Mouse (Mus musculus): Measurements from ENCODE around the gene Tfpi2.

Tfpi2 gene

GRCm38 (mm10) chr6:3988750-3989149 lies at the start of gene Tfpi2:
Gene Tfpi2 (minus strand): TSS chr6:3988919.
- in situ Hi-C loops (cut with MboI, MseI), result no loop called here

- in situ Hi-C loops (cut with MboI, MseI), result no loop called here
Measured at GRCm38 (mm10) chr6:4030956-4031355, 42.2 kb upstream of the Tfpi2 start.

GRCm38 (mm10) chr6:4026367-4026766 lies 37.6 kb upstream of the Tfpi2 start:
- in situ Hi-C loops (cut with MboI, MseI), result no loop called here

GRCm38 (mm10) chr6:4022645-4023044 lies 33.9 kb upstream of the Tfpi2 start:
- in situ Hi-C loops (cut with MboI, MseI), result no loop called here

GRCm38 (mm10) chr6:4009548-4009947 lies 20.8 kb upstream of the Tfpi2 start:
- in situ Hi-C loops (cut with MboI, MseI), result no loop called here

GRCm38 (mm10) chr6:4008501-4009040 lies 19.9 kb upstream of the Tfpi2 start:
- in situ Hi-C loops (cut with MboI, MseI), result no loop called here

GRCm38 (mm10) chr6:4004808-4005207 lies 16.1 kb upstream of the Tfpi2 start:
- in situ Hi-C loops (cut with MboI, MseI), result no loop called here

GRCm38 (mm10) chr6:4003890-4004306 lies 15.2 kb upstream of the Tfpi2 start, which contains the start of gene Gng11:
Gene Gng11 (plus strand): TSS chr6:4003904.
- in situ Hi-C loops (cut with MboI, MseI), result no loop called here

GRCm38 (mm10) chr6:4003445-4003844 lies 14.7 kb upstream of the Tfpi2 start:
- in situ Hi-C loops (cut with MboI, MseI), result no loop called here

- in situ Hi-C loops (cut with MboI, MseI), result no loop called here
Measured at GRCm38 (mm10) chr6:4000716-4001115, 12.0 kb upstream of the Tfpi2 start.

GRCm38 (mm10) chr6:3999296-3999695 lies 10.6 kb upstream of the Tfpi2 start:
- in situ Hi-C loops (cut with MboI, MseI), result no loop called here

- in situ Hi-C loops (cut with MboI, MseI), result no loop called here
Measured at GRCm38 (mm10) chr6:3998089-3998488, 9.4 kb upstream of the Tfpi2 start.

GRCm38 (mm10) chr6:3993492-3993891 lies 4.8 kb upstream of the Tfpi2 start, which contains the start of gene Gngt1:
Gene Gngt1 (plus strand): TSS chr6:3993792.
- in situ Hi-C loops (cut with MboI, MseI), result no loop called here

GRCm38 (mm10) chr6:3982661-3983284 lies 5.9 kb downstream of the Tfpi2 start:
- in situ Hi-C loops (cut with MboI, MseI), result no loop called here

GRCm38 (mm10) chr6:3973679-3974078 lies 15.0 kb downstream of the Tfpi2 start:
- in situ Hi-C loops (cut with MboI, MseI), result no loop called here

- in situ Hi-C loops (cut with MboI, MseI), result no loop called here
Measured at GRCm38 (mm10) chr6:3967676-3968626, 20.8 kb downstream of the Tfpi2 start.

GRCm38 (mm10) chr6:3954969-3955368 lies 33.8 kb downstream of the Tfpi2 start:
- in situ Hi-C loops (cut with MboI, MseI), result no loop called here

GRCm38 (mm10) chr6:3936140-3936714 lies 52.5 kb downstream of the Tfpi2 start:
- in situ Hi-C loops (cut with MboI, MseI), result no loop called here

GRCm38 (mm10) chr6:3935606-3936005 lies 53.1 kb downstream of the Tfpi2 start:
- in situ Hi-C loops (cut with MboI, MseI), result no loop called here

- in situ Hi-C loops (cut with MboI, MseI), result no loop called here
Measured at GRCm38 (mm10) chr6:3935048-3935447, 53.7 kb downstream of the Tfpi2 start.

GRCm38 (mm10) chr6:3926140-3926539 lies 62.6 kb downstream of the Tfpi2 start:
- in situ Hi-C loops (cut with MboI, MseI), result no loop called here

GRCm38 (mm10) chr6:3922870-3923269 lies 65.8 kb downstream of the Tfpi2 start:
- in situ Hi-C loops (cut with MboI, MseI), result no loop called here

Measured in T-helper 2 cell (primary cell).